Mouse (Mus musculus) inflammation-experienced regulatory T-cells, adult 16 weeks (primary cell): ENCODE data around the gene Mettl2. TPM values are rescaled to one million over a fixed set of nuclear protein-coding genes. Genes with fewer than 3 reads are reported as not detected.

Experiments
- polyA plus RNA-seq: library from polyadenylated mRNA; unstranded; fragments of 100-300 nt; shearing (Covaris generic); gene quantifications from one replicate; pipeline ENCODE4 v1.2.1, GENCODE M21; 2017

Mettl2 gene
- 29.0 TPM for polyA plus RNA-seq

GRCm38 (mm10) chr11:105125735-105126519 lies at the start of gene Mettl2:
Mettl2 (plus strand) TSS chr11:105126425.

GRCm38 (mm10) chr11:105146593-105146992 lies 20.4 kb downstream of the Mettl2 start, which contains the start of gene Gm10842:
Gm10842 (plus strand) TSS chr11:105146893.

GRCm38 (mm10) chr11:105178516-105178915 lies 52.3 kb downstream of the Mettl2 start, which contains the start of gene Tlk2:
Tlk2 (plus strand) TSS chr11:105178807.

Other genes starting within 250 kb of the Mettl2 start
- gene Efcab3, start 62.8 kb upstream of the Mettl2 start, polyA plus RNA-seq, result not detected
- not detected for gene Gm10842, start 20.5 kb downstream of the Mettl2 start, polyA plus RNA-seq
- 13.6 TPM for gene Tlk2, start 52.4 kb downstream of the Mettl2 start, polyA plus RNA-seq
- not detected for gene Mrc2, start 166.2 kb downstream of the Mettl2 start, polyA plus RNA-seq